16 mouse cellular contexts compared by ENCODE assay signal in the genomic region with DNA sequence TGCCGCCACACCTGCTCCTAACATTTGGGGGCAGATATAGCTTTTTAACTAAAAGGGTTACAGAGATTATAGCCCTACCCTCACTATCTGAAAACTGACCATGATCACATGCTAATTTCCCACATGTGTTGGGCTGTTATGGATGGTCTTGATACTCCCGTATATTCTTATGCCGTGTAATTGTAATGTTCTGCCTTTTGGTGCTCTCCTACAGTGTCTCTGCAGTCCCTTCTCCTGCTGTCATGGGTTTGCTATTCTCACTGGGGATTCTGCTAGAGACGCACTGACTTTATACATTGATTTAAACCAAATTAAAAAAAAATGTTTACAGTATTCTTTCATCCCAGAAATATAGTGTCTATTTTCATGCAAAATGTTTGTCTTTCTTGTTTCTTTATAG.
"Had no signal": no experiment of that assay in that cellular context is flagged by ENCODE, and none has a peak within 500 bp of the region (broad histone marks: within the 10 kb centered on the region; RNA-seq: fewer than 3 reads in every experiment).

No protein-coding gene starts in this region.

- DNase-seq: lung, adult 18-20 months; lung, embryonic 14.5 days; lung, postnatal 10 days; lung, postnatal 36 days; midbrain, embryonic 14.5 days; retina, postnatal 1 day; right cerebral cortex, adult 18-20 months; right cerebral cortex, postnatal 25 days; right cerebral cortex, postnatal 4 days; spleen, adult 18-20 months; thymus, adult 18-20 months; thymus, postnatal 14 days; thymus, postnatal 36 days had no signal

- H3K27ac ChIP-seq: liver, embryonic 12.5 days; liver, embryonic 14.5 days; midbrain, embryonic 12.5 days had no signal

- H3K4me1 ChIP-seq: liver, embryonic 12.5 days had no signal

- H3K36me3 ChIP-seq: liver, embryonic 12.5 days; midbrain, embryonic 12.5 days had no signal

- H3K4me3 ChIP-seq: liver, embryonic 12.5 days; midbrain, embryonic 12.5 days had no signal

- ATAC-seq: liver, embryonic 12.5 days had no signal

- H3K4me2 ChIP-seq: liver, embryonic 12.5 days; lung, embryonic 14.5 days; midbrain, embryonic 12.5 days had no signal

- H3K9ac ChIP-seq: liver, embryonic 12.5 days; liver, embryonic 14.5 days; lung, embryonic 14.5 days; midbrain, embryonic 12.5 days had no signal

- H3K27me3 ChIP-seq: liver, embryonic 12.5 days; midbrain, embryonic 12.5 days had no signal

- H3K9me3 ChIP-seq: liver, embryonic 12.5 days; midbrain, embryonic 12.5 days had no signal
